Comparison of ENCODE assay signal across 8 mouse cellular contexts in genomic region chr3:127257969-127258368, GRCm38 (mm10).
DNase-seq lines count a peak whose midpoint lies in the region; ATAC-seq lines count a peak whose summit lies in the region.

No protein-coding gene starts in this region.

- H3K27ac ChIP-seq in lung, embryonic 15.5 days, result peak overlapping the region; percentile 77
- peak overlapping the region; percentile 86 for H3K27ac ChIP-seq in heart, embryonic 13.5 days (replicated peaks)
- peak overlapping the region; percentile 86 for H3K27ac ChIP-seq in limb, embryonic 10.5 days
- peak overlapping the region; percentile 76 for H3K27ac ChIP-seq in neural tube, embryonic 15.5 days (replicated peaks)

- under 1% methylated on average over 18 of the region's 18 CpGs for WGBS in lung, embryonic 15.5 days
- 1% methylated on average over 18 of the region's 18 CpGs for WGBS in heart, embryonic 13.5 days
- WGBS in limb, embryonic 10.5 days, result 2% methylated on average over 17 of the region's 18 CpGs
- WGBS in neural tube, embryonic 15.5 days, result under 1% methylated on average over 18 of the region's 18 CpGs

- H3K4me2 ChIP-seq in lung, embryonic 15.5 days, result peak overlapping the region; percentile 62
- H3K4me2 ChIP-seq in heart, embryonic 13.5 days, result peak overlapping the region; percentile 74
- peak overlapping the region; percentile 67 for H3K4me2 ChIP-seq in neural tube, embryonic 15.5 days

- H3K9me3 ChIP-seq in lung, embryonic 15.5 days, result no peaks in the 10 kb centered on the region
- no peaks in the 10 kb centered on the region for H3K9me3 ChIP-seq in heart, embryonic 13.5 days
- no peaks in the 10 kb centered on the region for H3K9me3 ChIP-seq in limb, embryonic 10.5 days (replicated peaks)
- H3K9me3 ChIP-seq in neural tube, embryonic 15.5 days (replicated peaks), result no peaks in the 10 kb centered on the region

- peak overlapping the region; percentile 40 for H3K4me3 ChIP-seq in lung, embryonic 15.5 days
- peak overlapping the region; percentile 57 for H3K4me3 ChIP-seq in heart, embryonic 13.5 days
- H3K4me3 ChIP-seq in limb, embryonic 10.5 days, result peak overlapping the region; percentile 57
- H3K4me3 ChIP-seq in neural tube, embryonic 15.5 days (replicated peaks), result peak overlapping the region; percentile 40

- DNase-seq in lung, postnatal 4 days, result no peak
- peak; percentile 60 to 62 for DNase-seq in cerebellum, postnatal 10 days
- DNase-seq in limb, embryonic 10.5 days (ENCODE audit: low spot score), result peak; percentile 62
- DNase-seq in left cerebral cortex, postnatal 14 days (ENCODE audit: low spot score in 2 of 2), result no peak
- DNase-seq in spleen, postnatal 14 days (ENCODE audit: low spot score in 2 of 2), result no peak

- H3K9ac ChIP-seq in lung, embryonic 15.5 days, result no peak overlapping the region
- H3K9ac ChIP-seq in heart, embryonic 13.5 days, result peak overlapping the region; percentile 75
- H3K9ac ChIP-seq in neural tube, embryonic 15.5 days (replicated peaks), result peak overlapping the region; percentile 32

- no peaks in the 10 kb centered on the region for H3K27me3 ChIP-seq in lung, embryonic 15.5 days
- no peaks in the 10 kb centered on the region for H3K27me3 ChIP-seq in heart, embryonic 13.5 days (replicated peaks)
- H3K27me3 ChIP-seq in limb, embryonic 10.5 days (ENCODE audit: low read depth, poor library complexity, severe bottlenecking), result no peaks in the 10 kb centered on the region
- H3K27me3 ChIP-seq in neural tube, embryonic 15.5 days (replicated peaks), result no peaks in the 10 kb centered on the region

- H3K36me3 ChIP-seq in lung, embryonic 15.5 days, result no peaks in the 10 kb centered on the region
- H3K36me3 ChIP-seq in heart, embryonic 13.5 days, result no peaks in the 10 kb centered on the region
- H3K36me3 ChIP-seq in limb, embryonic 10.5 days, result no peaks in the 10 kb centered on the region
- H3K36me3 ChIP-seq in neural tube, embryonic 15.5 days, result no peaks in the 10 kb centered on the region

- peak; percentile 67 for ATAC-seq in lung, embryonic 15.5 days (ENCODE audit: borderline replicate concordance, extremely low read depth, low FRiP score, low TSS enrichment)
- ATAC-seq in heart, embryonic 13.5 days (ENCODE audit: extremely low read depth, insufficient number of reproducible peaks, low FRiP score, low TSS enrichment), result no peak
- ATAC-seq in neural tube, embryonic 15.5 days (ENCODE audit: low FRiP score), result peak; percentile 54; the same call in 1 of the 2 replicates

- H3K4me1 ChIP-seq in lung, embryonic 15.5 days, result 0 out of 2 replicates have a peak, but pooled peaks cover 3% of the 10 kb centered on the region
- H3K4me1 ChIP-seq in heart, embryonic 13.5 days, result peaks cover 12% of the 10 kb centered on the region
- H3K4me1 ChIP-seq in limb, embryonic 10.5 days, result peaks cover 8% of the 10 kb centered on the region; the same call in 1 of the 2 replicates
- H3K4me1 ChIP-seq in neural tube, embryonic 15.5 days, result peaks cover 23% of the 10 kb centered on the region

- intact Hi-C loops in left cerebral cortex, postnatal 14 days (cut with DNase I), result no loop called here

Comparison
In these comparisons a context has a peak if more than half of its experiments do, and no peak if none do; other contexts are left out.
1. DNase-seq: peak in cerebellum, postnatal 10 days (2 of 2) and limb, embryonic 10.5 days (single experiment); none in lung, postnatal 4 days (0 of 2), left cerebral cortex, postnatal 14 days (0 of 2) and spleen, postnatal 14 days (0 of 2).
2. Peak in every context shown above with its lines, with median percentiles within 50 percentile points of each other: H3K27ac ChIP-seq, H3K4me2 ChIP-seq and H3K4me3 ChIP-seq.